ENCODE assay signal across 1 mouse cellular context in the genomic region with DNA sequence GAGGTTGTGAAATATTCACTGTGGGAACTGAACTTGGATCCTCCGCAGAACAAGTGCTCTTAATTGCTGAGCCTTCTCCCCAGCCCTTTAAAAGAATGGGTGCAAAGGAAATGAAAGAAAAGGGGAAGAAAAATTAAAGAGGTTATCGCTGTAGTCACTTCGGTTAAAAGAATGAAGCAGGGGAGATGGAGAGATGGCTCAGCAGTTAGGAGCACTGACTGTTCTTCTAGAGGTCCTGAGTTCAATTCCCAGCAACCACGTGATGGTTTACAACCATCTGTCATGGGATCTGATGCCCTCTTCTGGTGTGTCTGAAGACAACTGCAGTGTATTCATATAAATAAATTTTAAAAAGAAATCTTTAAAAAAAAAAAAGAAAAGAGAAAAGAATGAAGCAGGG.
TF ChIP-seq lines count a peak whose summit lies in the region.

No protein-coding gene starts in this region.

TF ChIP-seq in CH12.LX, 34 proteins besides CTCF, POLR2A, EP300 and RAD21:
- 0 out of 2 replicates have a peak, but pooled peaks have one; percentile 26 for TF ChIP-seq TBP (conservative IDR thresholded peaks at IDR 0.05; ENCODE audit: low read depth, low read length)
- TF ChIP-seq RCOR1 (conservative IDR thresholded peaks at IDR 0.05; ENCODE audit: low read depth, low read length), result no peak
